In the genomic region with DNA sequence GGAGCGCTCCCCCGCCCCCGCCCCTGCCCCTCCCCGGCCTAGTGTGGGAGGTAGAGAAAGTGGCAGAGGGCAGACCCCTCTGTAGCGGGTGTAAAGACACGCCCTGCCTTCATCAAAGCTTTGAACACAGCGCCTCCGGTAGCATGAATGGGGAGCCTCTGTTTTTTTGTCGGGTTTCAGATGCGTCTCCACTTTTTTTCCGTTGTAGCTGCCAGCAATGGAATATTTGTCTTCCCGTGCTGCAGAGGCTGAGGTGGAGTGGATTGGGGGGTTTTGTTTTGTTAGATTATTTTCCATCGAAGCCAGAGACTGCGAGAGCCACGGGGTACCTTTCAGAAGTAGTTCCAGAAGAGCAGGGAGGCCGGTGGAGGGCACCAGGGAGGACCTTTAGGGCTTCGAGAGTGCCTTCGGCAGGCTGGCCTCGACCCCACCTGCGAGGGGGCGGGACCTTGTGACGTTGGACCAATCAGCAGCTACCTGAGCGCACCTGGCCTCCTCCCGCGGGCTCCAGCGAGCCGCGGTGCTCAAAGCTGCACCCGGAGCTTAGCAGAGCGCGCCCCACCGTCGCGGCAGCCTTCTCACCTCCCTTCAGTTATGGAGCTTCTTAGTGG, we compare ENCODE assay signal across 8 mouse cellular contexts. TPM values are rescaled to one million over a fixed set of nuclear protein-coding genes. Genes with fewer than 3 reads are reported as not detected.
A peak's percentile ranks its signal among the peaks of the same experiment; 100 is the strongest.
DNase-seq lines count a peak whose midpoint lies in the region; ATAC-seq lines count a peak whose summit lies in the region.

Gene Cdh3 (plus strand): TSS at position 527 of the 611 bp plus-strand sequence.

- peaks cover 17% of the 10 kb centered on the region for H3K27me3 ChIP-seq in embryonic facial prominence, embryonic 12.5 days
- H3K27me3 ChIP-seq in hindbrain, embryonic 14.5 days (ENCODE audit: control insufficient read depth, insufficient read depth, low read length): peaks cover 73% of the 10 kb centered on the region

- H3K4me1 ChIP-seq in embryonic facial prominence, embryonic 12.5 days: peaks cover 49% of the 10 kb centered on the region
- H3K4me1 ChIP-seq in hindbrain, embryonic 14.5 days (replicated peaks; ENCODE audit: control insufficient read depth, insufficient read depth, low read length): peaks cover 27% of the 10 kb centered on the region

- no peak for ATAC-seq in cerebellum, adult (ENCODE audit: insufficient number of reproducible peaks, low FRiP score, low TSS enrichment)
- ATAC-seq in embryonic facial prominence, embryonic 12.5 days (ENCODE audit: insufficient number of reproducible peaks, insufficient read depth, low FRiP score, low TSS enrichment): no peak
- ATAC-seq in hindbrain, embryonic 14.5 days (ENCODE audit: low FRiP score): no peak

- DNase-seq in cerebellum, adult 9-11 months: peak; percentile 11
- DNase-seq in hindbrain, embryonic 14.5 days (ENCODE audit: low spot score): no peak
- peak; percentile 60 for DNase-seq in liver
- peak; percentile 24 for DNase-seq in naive thymus-derived CD4-positive, alpha-beta T cell, adult 2 months (ENCODE audit: low read depth)
- peak; percentile 79 to 81 for DNase-seq in urinary bladder, postnatal 36 days (ENCODE audit: low spot score in 2 of 2)
- DNase-seq in left cerebral cortex, postnatal 36 days (ENCODE audit: low spot score in 2 of 2): no peak

- H3K4me3 ChIP-seq in embryonic facial prominence, embryonic 12.5 days: peak within 1 kb of the TSS; percentile 41
- H3K4me3 ChIP-seq in hindbrain, embryonic 14.5 days (replicated peaks; ENCODE audit: low read length): peak within 1 kb of the TSS; percentile 34

- H3K9ac ChIP-seq in embryonic facial prominence, embryonic 12.5 days: peak within 1 kb of the TSS; percentile 44
- peak within 1 kb of the TSS; percentile 34 for H3K9ac ChIP-seq in hindbrain, embryonic 14.5 days

- H3K9me3 ChIP-seq in embryonic facial prominence, embryonic 12.5 days: no peaks in the 10 kb centered on the region
- no peaks in the 10 kb centered on the region for H3K9me3 ChIP-seq in hindbrain, embryonic 14.5 days (ENCODE audit: control insufficient read depth, low read length)

- peak within 1 kb of the TSS; percentile 76 for H3K4me2 ChIP-seq in embryonic facial prominence, embryonic 12.5 days (replicated peaks)
- peak within 1 kb of the TSS; percentile 59 for H3K4me2 ChIP-seq in hindbrain, embryonic 14.5 days (replicated peaks)

- H3K27ac ChIP-seq in embryonic facial prominence, embryonic 12.5 days: peak within 1 kb of the TSS; percentile 58
- no peak within 1 kb of the TSS for H3K27ac ChIP-seq in hindbrain, embryonic 14.5 days

- WGBS in embryonic facial prominence, embryonic 12.5 days: under 1% methylated on average over 34 of the region's 34 CpGs
- under 1% methylated on average over 34 of the region's 34 CpGs for WGBS in hindbrain, embryonic 14.5 days

- intact Hi-C loops in left cerebral cortex, postnatal 36 days (cut with DNase I): no loop called here

- no peaks in the 10 kb centered on the region for H3K36me3 ChIP-seq in embryonic facial prominence, embryonic 12.5 days
- no peaks in the 10 kb centered on the region for H3K36me3 ChIP-seq in hindbrain, embryonic 14.5 days (replicated peaks; ENCODE audit: control insufficient read depth, insufficient read depth)

RNA-seq across cellular contexts. Expression of gene Cdh3, which starts in this region (rescaled TPM):
- polyA plus RNA-seq in embryonic facial prominence, embryonic 12.5 days (2016; fragmentation: Nextera tagmentation; extraction: Ambion mirVana): 17.6 and 19.1 TPM in 2 replicates
- 3.8 and 4.1 TPM in 2 replicates for polyA plus RNA-seq in hindbrain, embryonic 14.5 days (2014; fragmentation: Nextera tagmentation; extraction: Ambion mirVana)
- total RNA-seq in left cerebral cortex, postnatal 36 days (2021): under 1 TPM; 0.30 to 0.50 TPM

Comparison
In these comparisons a context has a peak if more than half of its experiments do, and no peak if none do; other contexts are left out.
1. DNase-seq: peak in cerebellum, adult 9-11 months (single experiment), liver (single experiment), naive thymus-derived CD4-positive, alpha-beta T cell, adult 2 months (single experiment) and urinary bladder, postnatal 36 days (2 of 2); none in hindbrain, embryonic 14.5 days (single experiment) and left cerebral cortex, postnatal 36 days (0 of 2).